Mouse (Mus musculus): ENCODE results near the gene Selenok. TPM values are rescaled to one million over a fixed set of nuclear protein-coding genes. Genes with fewer than 3 reads are reported as not detected.
A peak's percentile ranks its signal among the peaks of the same experiment; 100 is the strongest.

The Selenok gene
- polyA plus RNA-seq, 1 experiment from 2014 or later, result 263 TPM

GRCm38 (mm10) chr14:29998747-29999474, 30.8 kb downstream of the Selenok start:
- Histone ChIP-seq H3K4me1 (0 out of 2 replicates have a peak, but pooled peaks cover 3% of the 10 kb centered on the region), H3K4me2 (no peak overlapping the region), H3K9ac (no peak overlapping the region), H3K9me3 (replicated peaks) (no peaks in the 10 kb centered on the region), H3K36me3 (peaks cover 40% of the 10 kb centered on the region), H3K27me3 (no peaks in the 10 kb centered on the region), H3K4me3 (replicated peaks) (no peak overlapping the region), H3K27ac (no peak overlapping the region)
- WGBS, result 85% methylated on average over 13 of the region's 13 CpGs
- no peak for ATAC-seq (replicated peaks; ENCODE audit: low FRiP score)

DNA sequence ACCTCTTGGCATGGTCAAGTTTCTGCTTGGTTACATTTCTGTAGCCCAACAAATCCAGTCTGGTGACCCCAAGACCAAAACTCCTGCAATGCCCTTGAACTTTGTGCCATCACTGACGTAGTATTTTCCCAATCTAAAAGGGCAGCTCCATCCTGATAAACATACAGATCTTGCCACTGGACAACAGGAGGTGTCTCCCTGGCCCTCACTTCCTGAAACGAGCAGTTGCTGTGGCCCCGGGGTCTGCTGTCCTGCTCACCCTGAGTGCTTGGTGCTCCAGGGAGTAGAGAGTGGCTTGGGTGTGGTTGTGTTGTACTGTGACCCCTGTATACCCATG, 31.3 kb downstream of the Selenok start:
- Histone ChIP-seq H3K9me3 (replicated peaks) (no peaks in the 10 kb centered on the region), H3K27ac (no peak overlapping the region), H3K27me3 (no peaks in the 10 kb centered on the region), H3K4me3 (replicated peaks) (no peak overlapping the region), H3K4me1 (0 out of 2 replicates have a peak, but pooled peaks cover 3% of the 10 kb centered on the region), H3K4me2 (no peak overlapping the region), H3K9ac (no peak overlapping the region), H3K36me3 (peaks cover 35% of the 10 kb centered on the region)
- 87% methylated on average over 3 of the region's 3 CpGs for whole genome bisulfite sequencing
- no peak for ATAC-seq (replicated peaks; ENCODE audit: low FRiP score)

DNA sequence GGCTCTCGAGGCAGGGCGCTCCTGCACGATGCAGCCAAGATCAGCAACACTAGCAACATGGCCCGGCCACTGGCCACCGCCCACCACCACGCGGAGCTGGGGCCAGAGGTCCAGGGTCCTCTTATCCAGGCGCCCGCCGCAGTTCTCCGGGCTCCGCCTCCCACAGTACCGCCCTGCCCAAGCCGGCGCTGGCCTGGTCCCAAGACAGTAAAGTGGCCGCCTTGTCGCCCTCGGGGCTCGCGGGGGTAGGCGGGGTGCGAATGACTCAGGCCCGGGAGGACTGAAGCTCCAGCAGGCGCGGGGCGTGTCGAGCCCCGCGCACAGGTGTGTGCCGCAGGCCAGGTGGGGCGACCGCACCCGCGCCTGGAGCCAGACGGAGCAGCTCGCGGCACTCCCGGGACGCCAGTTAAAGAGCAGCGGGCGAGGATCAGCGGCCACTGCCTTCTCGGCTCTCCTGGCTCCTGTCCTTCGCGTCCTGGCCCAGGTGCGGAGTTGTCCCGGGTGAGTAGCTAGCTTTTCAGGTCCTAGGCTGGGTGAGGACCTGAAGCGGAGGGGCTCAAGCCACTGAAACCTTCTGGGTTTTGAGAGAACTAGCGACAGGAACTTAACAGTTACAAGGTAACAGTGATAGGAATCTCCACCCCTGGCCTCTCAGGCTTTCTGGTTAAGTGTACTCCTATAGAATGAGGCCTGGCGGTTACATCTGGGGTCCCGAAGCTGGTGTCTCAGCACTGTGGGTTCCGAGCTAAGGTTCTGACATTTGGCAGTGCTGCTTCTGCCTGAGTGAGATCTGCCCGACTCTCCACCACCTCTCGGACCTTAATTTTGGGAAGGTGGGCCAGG, 40.8 kb downstream of the Selenok start, which contains the start of the genes Il17rb and Chdh:
TSS of gene Il17rb (minus strand) at position 164 of the 843 bp plus-strand sequence.
TSS of gene Chdh (plus strand) at position 291 of the 843 bp plus-strand sequence.
- no peaks in the 10 kb centered on the region for H3K9me3 ChIP-seq (replicated peaks)
- peak within 1 kb of the TSS; percentile 41 for H3K9ac ChIP-seq
- H3K27ac ChIP-seq, result peak within 1 kb of the TSS; percentile 41; the same call in 1 of the 2 replicates
- H3K4me1 ChIP-seq, result peaks cover 28% of the 10 kb centered on the region
- peak; percentile 78 for ATAC-seq (replicated peaks; ENCODE audit: low FRiP score)
- peaks cover 34% of the 10 kb centered on the region for H3K27me3 ChIP-seq
- peak within 1 kb of the TSS; percentile 92 for H3K4me2 ChIP-seq
- WGBS, result 10% methylated on average over 54 of the region's 54 CpGs
- H3K36me3 ChIP-seq, result no peaks in the 10 kb centered on the region
- H3K4me3 ChIP-seq (replicated peaks), result peak within 1 kb of the TSS; percentile 49

- H3K4me2 ChIP-seq, result 0 out of 2 replicates have a peak overlapping the region, but pooled peaks have one; percentile 92
- WGBS, result 59% methylated on average over 10 of the region's 10 CpGs
- H3K4me3 ChIP-seq (replicated peaks), result no peak overlapping the region
- peaks cover 28% of the 10 kb centered on the region for H3K4me1 ChIP-seq
- H3K27ac ChIP-seq, result peak overlapping the region; percentile 61
- H3K27me3 ChIP-seq, result peaks cover 34% of the 10 kb centered on the region
- peak; percentile 54; the same call in 1 of the 2 replicates for ATAC-seq (replicated peaks; ENCODE audit: low FRiP score)
- no peak overlapping the region for H3K9ac ChIP-seq
- H3K36me3 ChIP-seq, result no peaks in the 10 kb centered on the region
- H3K9me3 ChIP-seq (replicated peaks), result no peaks in the 10 kb centered on the region
These were observed 41.9 kb downstream of the Selenok start for GRCm38 (mm10) chr14:30009864-30010560.

GRCm38 (mm10) chr14:30011886-30012560, 43.9 kb downstream of the Selenok start:
- peaks cover 28% of the 10 kb centered on the region for H3K4me1 ChIP-seq
- H3K4me3 ChIP-seq (replicated peaks), result no peak overlapping the region
- H3K4me2 ChIP-seq, result no peak overlapping the region
- H3K27ac ChIP-seq, result peak overlapping the region; percentile 46; the same call in 1 of the 2 replicates
- H3K27me3 ChIP-seq, result peaks cover 34% of the 10 kb centered on the region
- WGBS, result 63% methylated on average over 10 of the region's 10 CpGs
- no peak overlapping the region for H3K9ac ChIP-seq
- H3K36me3 ChIP-seq, result no peaks in the 10 kb centered on the region
- H3K9me3 ChIP-seq (replicated peaks), result no peaks in the 10 kb centered on the region
- ATAC-seq (replicated peaks; ENCODE audit: low FRiP score), result no peak; the same call in 1 of the 2 replicates

- Histone ChIP-seq H3K4me1 (peaks cover 15% of the 10 kb centered on the region), H3K4me3 (replicated peaks) (no peak overlapping the region), H3K9me3 (replicated peaks) (no peaks in the 10 kb centered on the region), H3K36me3 (no peaks in the 10 kb centered on the region), H3K4me2 (no peak overlapping the region), H3K27me3 (peaks cover 10% of the 10 kb centered on the region; the same call in 1 of the 2 replicates), H3K9ac (no peak overlapping the region), H3K27ac (no peak overlapping the region)
- WGBS, result 48% methylated on average over 10 of the region's 10 CpGs
- ATAC-seq (replicated peaks; ENCODE audit: low FRiP score), result no peak
These were observed 46.4 kb downstream of the Selenok start for GRCm38 (mm10) chr14:30014487-30014886.

GRCm38 (mm10) chr14:30015008-30015407, 46.9 kb downstream of the Selenok start:
- H3K27ac ChIP-seq, result no peak overlapping the region
- peaks cover 10% of the 10 kb centered on the region for H3K4me1 ChIP-seq
- no peaks in the 10 kb centered on the region for H3K9me3 ChIP-seq (replicated peaks)
- no peak overlapping the region for H3K4me3 ChIP-seq (replicated peaks)
- no peak for ATAC-seq (replicated peaks; ENCODE audit: low FRiP score)
- 64% methylated on average over 1 of the region's 1 CpGs for WGBS
- no peak overlapping the region for H3K9ac ChIP-seq
- no peaks in the 10 kb centered on the region for H3K36me3 ChIP-seq
- 0 out of 2 replicates have a peak, but pooled peaks cover 5% of the 10 kb centered on the region for H3K27me3 ChIP-seq
- H3K4me2 ChIP-seq, result no peak overlapping the region

- Histone ChIP-seq H3K36me3 (no peaks in the 10 kb centered on the region), H3K27me3 (no peaks in the 10 kb centered on the region), H3K4me3 (replicated peaks) (no peak overlapping the region), H3K27ac (no peak overlapping the region), H3K9me3 (replicated peaks) (no peaks in the 10 kb centered on the region), H3K9ac (no peak overlapping the region), H3K4me2 (no peak overlapping the region), H3K4me1 (peaks cover 9% of the 10 kb centered on the region; the same call in 1 of the 2 replicates)
- no peak for ATAC-seq (replicated peaks; ENCODE audit: low FRiP score)
- 79% methylated on average over 5 of the region's 5 CpGs for WGBS
These were observed 48.6 kb downstream of the Selenok start for GRCm38 (mm10) chr14:30016666-30017065.

GRCm38 (mm10) chr14:30017794-30018462, 49.8 kb downstream of the Selenok start:
- H3K27ac ChIP-seq, result no peak overlapping the region
- H3K4me1 ChIP-seq, result peaks cover 6% of the 10 kb centered on the region; the same call in 1 of the 2 replicates
- ATAC-seq (replicated peaks; ENCODE audit: low FRiP score), result no peak
- no peak overlapping the region for H3K4me2 ChIP-seq
- H3K9me3 ChIP-seq (replicated peaks), result no peaks in the 10 kb centered on the region
- no peak overlapping the region for H3K9ac ChIP-seq
- H3K36me3 ChIP-seq, result no peaks in the 10 kb centered on the region
- WGBS, result 85% methylated on average over 8 of the region's 8 CpGs
- H3K27me3 ChIP-seq, result no peaks in the 10 kb centered on the region
- H3K4me3 ChIP-seq (replicated peaks), result no peak overlapping the region

- H3K27me3 ChIP-seq, result no peaks in the 10 kb centered on the region
- no peak for ATAC-seq (replicated peaks; ENCODE audit: low FRiP score)
- peaks cover 6% of the 10 kb centered on the region; the same call in 1 of the 2 replicates for H3K4me1 ChIP-seq
- H3K9ac ChIP-seq, result no peak overlapping the region
- no peaks in the 10 kb centered on the region for H3K36me3 ChIP-seq
- 89% methylated on average over 4 of the region's 4 CpGs for WGBS
- no peak overlapping the region for H3K4me2 ChIP-seq
- H3K4me3 ChIP-seq (replicated peaks), result no peak overlapping the region
- H3K27ac ChIP-seq, result no peak overlapping the region
- H3K9me3 ChIP-seq (replicated peaks), result no peaks in the 10 kb centered on the region
These were observed 50.3 kb downstream of the Selenok start for GRCm38 (mm10) chr14:30018463-30018801.

DNA sequence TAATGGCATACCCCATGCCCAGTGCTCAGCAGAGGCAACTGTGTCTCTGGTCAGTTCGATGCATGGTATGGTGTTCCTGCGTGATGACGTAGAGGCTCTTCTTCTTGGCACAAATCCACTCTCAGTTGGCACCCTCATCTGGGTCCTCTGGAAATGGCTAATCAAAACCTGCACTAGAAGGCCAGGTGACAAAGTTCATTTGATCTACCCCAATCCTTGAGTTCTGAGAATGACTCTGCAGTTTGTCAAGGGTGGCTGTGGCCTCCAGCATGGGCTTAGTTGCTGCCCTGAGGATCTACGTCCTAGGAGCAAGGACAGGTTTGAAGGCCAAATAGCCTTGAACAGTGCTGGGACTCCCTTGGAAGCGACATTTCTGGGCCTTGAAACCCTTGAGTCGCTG, 50.7 kb downstream of the Selenok start:
- Histone ChIP-seq H3K4me1 (peaks cover 6% of the 10 kb centered on the region; the same call in 1 of the 2 replicates), H3K9ac (no peak overlapping the region), H3K4me3 (replicated peaks) (no peak overlapping the region), H3K4me2 (no peak overlapping the region), H3K9me3 (replicated peaks) (no peaks in the 10 kb centered on the region), H3K36me3 (no peaks in the 10 kb centered on the region), H3K27ac (no peak overlapping the region), H3K27me3 (no peaks in the 10 kb centered on the region)
- 94% methylated on average over 6 of the region's 6 CpGs for WGBS
- ATAC-seq (replicated peaks; ENCODE audit: low FRiP score), result no peak
